Mouse (Mus musculus) lung, adult 10 weeks (tissue): ENCODE measurements around the gene Cdkn2d. TPM values are rescaled to one million over a fixed set of nuclear protein-coding genes. Genes with fewer than 3 reads are reported as not detected.

ENCODE experiments used
- polyA plus RNA-seq: library from polyadenylated mRNA; stranded (reverse); fragments of 350-450 nt; fragmentation: Illumina TruSeq; extraction: RNeasy Lipid Tissue Mini Kit (QIAGEN cat#74804); gene quantifications from one replicate; pipeline ENCODE4 v1.2.3, GENCODE M21; 2014; ENCODE audit warnings: low read depth, low replicate concordance; ENCODE audit not compliant: insufficient read depth

Gene Cdkn2d
- polyA plus RNA-seq = 20.3 TPM

DNA sequence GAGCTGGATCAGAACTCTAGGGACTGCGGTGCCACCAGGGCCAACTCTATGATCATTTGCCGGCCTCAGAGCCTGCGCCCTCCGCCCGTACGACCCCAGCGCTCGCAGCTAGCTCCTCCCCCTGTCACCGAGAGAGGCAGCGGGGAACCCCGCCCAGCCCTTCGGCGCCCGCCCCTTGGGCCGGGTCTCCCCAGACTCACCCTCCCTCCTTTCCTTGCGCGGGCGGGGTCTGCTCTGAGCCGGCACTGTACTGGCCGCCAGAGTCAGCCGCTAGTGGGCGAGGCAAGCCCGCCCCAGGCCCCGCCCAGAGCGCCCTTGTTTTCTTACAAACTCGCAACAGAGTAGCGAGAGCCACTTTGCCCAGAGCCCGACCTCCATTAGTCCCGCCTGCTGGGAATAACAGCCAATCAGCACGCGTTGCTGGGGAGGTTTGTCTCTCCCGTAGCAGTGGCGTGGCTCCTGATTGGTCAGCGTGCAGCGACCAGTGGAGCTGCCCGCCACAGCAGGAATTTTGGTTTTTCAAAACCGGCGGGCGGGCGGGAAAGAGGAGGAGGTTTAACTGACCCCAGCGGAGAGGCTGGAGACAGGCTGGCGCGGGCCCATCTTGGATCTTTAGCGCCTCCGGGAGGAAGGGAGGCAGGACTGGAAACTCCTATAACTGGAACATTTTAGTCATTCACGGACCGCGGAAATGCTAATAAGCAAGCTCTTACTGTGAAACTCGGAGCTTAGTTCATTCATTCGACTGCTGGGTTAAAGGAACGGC is at the start of gene Cdkn2d:
Gene Cdkn2d (minus strand): TSS at position 386 of the 766 bp plus-strand sequence.

DNA sequence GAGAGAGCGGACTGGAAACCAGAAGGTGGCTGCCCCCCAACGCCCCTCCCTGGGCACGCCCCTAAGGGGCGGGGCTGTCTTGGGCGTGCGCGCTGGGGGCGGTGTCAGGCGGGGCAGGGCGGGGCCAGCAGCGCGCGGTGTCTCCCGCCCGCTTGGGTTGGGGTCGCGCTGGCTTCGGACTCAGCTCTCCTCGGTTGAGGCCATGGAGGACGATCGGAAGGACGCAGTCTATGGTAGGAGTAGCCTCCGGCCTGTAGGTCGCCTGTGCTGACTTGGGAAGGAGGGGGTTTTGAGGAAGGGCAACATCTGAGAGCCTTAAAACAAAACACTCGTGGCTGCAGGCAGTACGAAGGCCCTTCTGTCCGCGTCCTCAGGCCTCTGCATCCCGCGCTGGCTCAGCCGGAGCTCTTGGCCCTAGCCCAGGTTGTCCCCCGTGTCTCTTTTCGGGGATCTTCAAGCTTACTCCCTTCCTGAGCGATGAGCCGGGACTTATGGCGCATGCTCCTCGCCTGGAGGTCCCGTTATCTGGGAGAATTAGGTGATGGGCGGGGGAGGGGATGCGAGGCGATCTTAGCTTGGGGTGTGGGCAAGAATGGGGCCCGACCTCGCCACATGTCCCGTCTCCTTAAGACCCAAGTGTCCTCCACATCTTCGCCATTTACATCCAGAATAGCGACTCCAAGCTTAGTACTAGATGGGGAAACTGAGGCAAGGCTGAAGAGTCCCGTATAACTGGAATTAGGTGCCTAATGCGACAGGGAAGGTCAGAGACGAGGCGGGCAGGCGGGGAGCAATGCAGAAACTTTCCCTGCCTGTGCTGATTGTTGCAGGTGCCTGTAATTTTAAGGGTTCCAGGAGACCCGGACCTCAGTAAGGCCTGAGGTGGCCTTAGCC is 29.7 kb upstream of the Cdkn2d start, which contains the start of gene Slc44a2:
Gene Slc44a2 (plus strand): TSS at position 80 of the 894 bp plus-strand sequence.

DNA sequence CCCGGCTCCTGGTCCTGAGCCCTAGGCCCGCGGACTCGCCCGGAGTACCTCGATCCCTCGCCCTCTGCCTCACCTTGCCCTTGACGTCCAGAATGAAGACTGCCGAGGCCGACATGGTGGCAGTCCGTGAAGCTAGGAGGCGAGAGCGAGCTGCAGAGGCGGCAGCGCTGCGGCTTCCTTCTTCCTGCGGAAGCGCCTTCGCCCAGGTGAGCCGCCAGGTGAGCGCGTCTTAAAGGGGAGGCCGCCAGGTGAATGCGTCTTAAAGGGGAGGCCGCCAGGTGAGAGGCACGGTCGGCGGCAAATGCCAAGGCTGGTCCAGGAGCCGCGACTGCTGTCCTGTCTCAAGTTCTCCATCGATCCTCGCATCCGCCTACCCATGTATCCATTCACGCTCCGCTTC is 20.9 kb upstream of the Cdkn2d start, which contains the start of gene Ap1m2:
Gene Ap1m2 (minus strand): TSS at position 204 of the 400 bp plus-strand sequence.

DNA sequence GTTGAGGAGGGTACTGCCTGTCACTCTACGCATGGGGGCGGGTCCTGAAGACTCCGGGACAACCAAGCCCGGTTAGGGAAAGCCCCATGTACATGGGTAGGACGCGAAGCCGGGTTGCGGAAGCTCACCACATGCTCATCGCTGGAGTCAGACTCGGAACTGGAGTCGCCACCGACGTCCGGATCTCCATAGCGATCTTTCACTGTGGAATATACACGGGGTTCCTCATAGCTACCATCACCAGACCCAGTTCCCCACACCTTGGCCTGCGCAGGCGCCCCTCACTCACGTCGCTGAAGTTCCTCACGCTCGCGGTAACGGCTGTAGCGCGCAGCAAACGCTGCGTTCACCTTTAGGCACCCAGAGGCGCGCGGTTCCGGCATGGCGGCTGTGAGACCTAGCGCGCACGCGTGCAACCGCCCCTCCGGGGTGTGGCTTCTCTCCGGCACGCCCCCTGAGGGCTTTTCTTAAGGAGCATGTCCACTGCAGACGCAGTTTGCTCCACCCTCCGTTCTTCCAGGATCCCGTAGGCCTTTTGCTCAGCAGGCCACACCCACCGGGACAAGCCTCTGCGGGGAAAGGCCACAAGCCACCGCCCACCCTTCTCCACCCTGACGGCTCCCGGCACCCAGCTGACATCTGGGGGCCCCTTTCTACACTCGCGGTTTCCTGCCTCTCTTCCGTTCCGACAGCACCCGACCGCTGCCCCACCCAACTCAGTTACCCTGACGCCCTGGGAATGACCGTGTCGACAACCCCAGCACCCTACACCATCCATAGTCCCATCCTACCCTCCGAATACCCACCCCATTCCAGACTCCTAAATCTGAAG is 3.4 kb downstream of the Cdkn2d start, which contains the start of gene Kri1:
Gene Kri1 (minus strand): TSS at position 399 of the 832 bp plus-strand sequence.

DNA sequence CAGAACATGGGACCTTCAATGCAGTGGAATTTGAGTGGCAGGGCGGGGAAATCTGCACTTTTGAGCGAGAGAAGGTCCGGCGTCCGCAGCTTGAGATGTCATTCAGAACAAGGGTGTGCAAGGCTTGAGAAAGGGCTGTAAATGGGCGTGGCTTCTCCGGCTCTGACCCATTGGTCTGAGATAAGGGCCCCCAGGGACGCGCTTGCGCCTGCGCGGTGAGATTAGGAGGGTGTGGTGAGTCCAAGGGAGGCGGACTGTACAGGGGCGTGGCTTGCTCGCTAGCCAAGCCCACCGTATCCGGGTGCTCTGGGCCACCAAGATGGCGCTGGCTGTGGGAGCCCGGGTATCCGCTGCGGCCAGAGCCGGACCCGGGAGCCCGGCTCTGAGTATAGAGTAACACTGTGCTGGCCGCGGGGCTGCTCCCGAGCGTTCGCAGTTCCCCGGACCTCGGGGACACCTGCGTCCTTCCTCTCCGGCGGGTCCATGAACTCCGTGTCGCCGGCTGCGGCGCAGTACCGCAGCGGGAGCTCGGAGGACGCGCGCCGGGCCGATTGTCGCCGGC is 26.1 kb downstream of the Cdkn2d start, which contains the start of gene Atg4d:
Gene Atg4d (plus strand): TSS at position 294 of the 562 bp plus-strand sequence.

DNA sequence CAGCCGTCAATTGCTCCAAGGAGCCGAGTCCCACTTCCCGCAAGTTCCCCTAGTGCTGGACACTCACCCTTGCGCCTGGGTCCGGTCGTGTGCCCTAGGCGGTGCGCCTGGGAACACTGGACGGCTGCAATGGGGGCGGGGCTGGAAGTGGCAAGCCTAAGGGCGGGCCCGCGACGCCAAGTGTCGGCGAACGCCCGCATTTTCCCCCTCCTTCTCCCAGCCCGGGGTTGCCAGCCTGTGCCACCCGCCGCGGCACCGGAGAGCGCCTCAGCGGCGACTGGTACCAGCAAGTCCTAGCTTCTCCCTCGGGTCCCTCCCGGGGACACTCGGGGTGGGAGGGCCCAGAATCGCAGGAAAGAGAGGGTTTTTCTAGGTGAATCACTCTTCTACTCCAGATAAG is 42.9 kb downstream of the Cdkn2d start, which contains the start of gene S1pr5:
Gene S1pr5 (minus strand): TSS at position 118 of the 400 bp plus-strand sequence.

DNA sequence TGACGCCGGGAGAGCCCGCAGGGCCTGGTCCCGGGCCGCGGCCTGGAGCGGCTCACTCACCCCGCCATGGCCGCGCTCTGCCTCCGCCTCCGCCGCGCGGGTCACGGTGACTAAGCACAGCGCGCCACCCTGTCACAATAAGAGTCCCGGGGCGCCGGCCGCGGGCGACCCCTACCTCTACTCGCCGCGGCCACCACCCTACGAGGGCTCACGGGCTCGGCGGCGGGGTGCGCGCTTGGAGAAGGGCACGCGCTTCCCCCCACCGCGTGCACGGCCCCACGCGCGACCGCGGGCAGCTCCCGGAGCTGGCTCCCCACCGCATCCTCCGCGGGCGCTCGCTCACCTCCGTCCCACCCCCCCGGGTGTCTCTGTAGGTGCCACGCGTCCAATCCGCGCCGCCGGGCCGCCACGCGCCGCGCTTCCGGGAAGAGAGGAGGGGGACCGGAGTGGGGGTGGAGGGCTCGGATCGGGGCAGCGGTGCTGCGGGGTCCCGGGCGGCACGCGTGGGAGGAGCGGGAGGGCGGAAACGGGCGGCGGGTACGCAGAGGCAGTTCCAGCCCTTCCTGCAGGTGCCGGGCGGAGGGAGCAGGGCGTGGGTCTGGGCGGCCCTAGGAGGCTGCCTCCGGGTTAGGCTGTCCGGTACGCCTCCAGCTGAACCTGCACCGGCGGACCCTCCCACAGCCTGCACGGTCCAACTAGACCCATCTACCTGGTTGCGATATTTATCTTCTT is 52.3 kb downstream of the Cdkn2d start, which contains the start of gene Keap1:
Gene Keap1 (minus strand): TSS at position 629 of the 732 bp plus-strand sequence.

Other genes with a start within 250 kb of the Cdkn2d start
- not detected for gene Zglp1, start 224.3 kb downstream of the Cdkn2d start, polyA plus RNA-seq
- 0.21 TPM for gene Gm49373, start 218.3 kb downstream of the Cdkn2d start, polyA plus RNA-seq
- gene Fdx1l, start 217.8 kb downstream of the Cdkn2d start, polyA plus RNA-seq = 40.1 TPM
- gene Gm38431, start 199.4 kb downstream of the Cdkn2d start, polyA plus RNA-seq = 0.10 TPM
- gene Raver1, start 199.4 kb downstream of the Cdkn2d start, polyA plus RNA-seq = 17.8 TPM
- 9.4 TPM for gene Tyk2, start 160.2 kb downstream of the Cdkn2d start, polyA plus RNA-seq
- gene Cdc37, start 141.4 kb downstream of the Cdkn2d start, polyA plus RNA-seq = 99.3 TPM
- gene Pde4a, start 125.7 kb downstream of the Cdkn2d start, polyA plus RNA-seq = 3.4 TPM
- 24.3 TPM for gene Keap1, start 52.0 kb downstream of the Cdkn2d start, polyA plus RNA-seq
- gene S1pr5, start 43.0 kb downstream of the Cdkn2d start, polyA plus RNA-seq = 1.3 TPM
- 25.0 TPM for gene Atg4d, start 26.1 kb downstream of the Cdkn2d start, polyA plus RNA-seq
- gene Kri1, start 3.4 kb downstream of the Cdkn2d start, polyA plus RNA-seq = 18.5 TPM
- gene Ap1m2, start 20.9 kb upstream of the Cdkn2d start, polyA plus RNA-seq = 27.2 TPM
- 118 TPM for gene Slc44a2, start 29.3 kb upstream of the Cdkn2d start, polyA plus RNA-seq
- gene Ilf3, start 76.5 kb upstream of the Cdkn2d start, polyA plus RNA-seq = 18.5 TPM
- gene Qtrt1, start 120.4 kb upstream of the Cdkn2d start, polyA plus RNA-seq = 10.3 TPM
- gene Dnm2, start 133.5 kb upstream of the Cdkn2d start, polyA plus RNA-seq = 47.8 TPM
- 29.5 TPM for gene Tmed1, start 218.8 kb upstream of the Cdkn2d start, polyA plus RNA-seq
- 16.2 TPM for gene AB124611, start 234.8 kb upstream of the Cdkn2d start, polyA plus RNA-seq